Mouse (Mus musculus): Measurements from ENCODE around the gene Nt5m.

The Nt5m gene

DNA sequence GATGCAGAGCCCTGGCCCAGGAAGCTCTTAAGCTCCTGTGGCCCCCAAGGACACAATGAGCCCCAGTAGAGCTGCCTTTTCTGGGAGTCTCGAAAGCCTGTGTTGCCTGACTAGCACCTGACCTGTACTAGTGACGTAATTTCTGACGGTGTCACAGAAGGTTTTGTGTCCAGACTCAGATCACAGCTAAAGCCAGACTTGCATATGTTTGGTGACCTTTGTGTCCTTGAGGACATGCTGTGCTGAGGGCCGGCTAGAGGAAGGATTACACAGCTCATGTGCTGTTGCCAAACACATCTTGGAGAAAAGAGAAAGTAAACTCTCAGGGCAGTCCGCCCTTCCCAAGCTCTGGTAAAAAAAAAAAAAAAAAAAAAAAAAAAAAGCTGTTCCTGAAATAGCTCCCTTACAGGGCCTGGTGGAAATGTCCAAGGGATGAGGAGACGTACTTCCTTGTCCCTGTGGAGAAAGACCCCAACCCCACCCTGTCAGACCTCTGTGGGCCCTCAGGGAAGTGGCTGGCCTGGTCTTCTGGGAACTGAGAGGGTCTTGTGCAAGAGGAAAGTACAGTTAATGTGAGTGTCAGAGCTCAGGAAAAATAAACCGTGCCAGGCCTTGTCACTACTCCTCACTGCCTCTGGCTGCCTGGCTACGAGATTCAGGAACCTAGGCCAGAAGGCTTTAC is 62.9 kb downstream of the Nt5m start:
- DNase-seq (ENCODE audit: extremely low spot score): no peak

DNA sequence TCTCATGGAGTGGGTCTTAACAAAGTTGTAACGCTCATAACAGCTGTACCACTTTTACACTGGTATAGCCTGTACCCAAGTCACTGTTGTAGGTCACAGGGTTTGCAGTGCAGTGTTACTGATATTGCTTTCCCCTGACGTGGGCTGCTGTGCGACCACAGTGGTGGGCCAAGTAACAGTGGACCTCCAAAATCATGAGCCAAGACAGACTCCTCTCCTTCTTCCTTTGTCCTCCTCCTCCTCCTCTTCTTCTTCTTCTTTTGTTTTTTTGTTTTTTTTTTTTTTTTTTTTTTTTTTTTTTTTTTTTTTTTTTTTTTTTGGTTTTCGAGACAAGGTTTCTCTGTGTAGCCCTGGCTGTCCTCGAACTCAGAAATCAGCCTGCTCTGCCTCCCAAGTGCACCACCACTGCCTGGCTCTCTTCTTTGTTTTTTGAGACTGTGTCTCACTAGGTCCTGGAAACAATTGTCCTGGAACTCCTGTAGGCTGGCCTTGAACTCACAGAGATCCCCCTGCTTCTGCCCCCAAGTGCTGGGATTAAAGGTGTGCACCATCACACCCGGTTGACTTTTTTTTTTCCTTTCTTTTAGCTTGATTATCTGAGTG is 67.4 kb downstream of the Nt5m start:
- no peak for DNase-seq (ENCODE audit: extremely low spot score)

DNA sequence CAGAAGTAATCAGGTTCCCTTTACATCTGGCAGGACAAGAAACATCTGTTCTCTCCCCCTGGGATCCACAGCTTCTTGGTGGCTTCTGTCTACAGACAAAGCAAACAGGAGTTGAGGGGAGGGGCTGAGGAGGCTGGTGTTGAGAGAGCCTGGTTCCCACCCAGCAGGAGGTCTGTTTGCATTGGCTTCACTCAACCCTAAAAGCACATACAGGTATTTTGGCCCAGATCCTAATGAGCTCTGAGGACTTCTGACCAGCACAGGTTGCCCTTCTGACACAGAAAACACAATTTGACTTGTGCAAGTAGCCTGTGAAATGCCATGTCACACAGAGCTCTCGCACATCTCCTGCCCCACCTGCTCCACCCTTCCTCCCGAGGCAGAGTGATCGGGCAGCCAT is 69.2 kb downstream of the Nt5m start:
- no peak for DNase-seq (ENCODE audit: extremely low spot score)

DNA sequence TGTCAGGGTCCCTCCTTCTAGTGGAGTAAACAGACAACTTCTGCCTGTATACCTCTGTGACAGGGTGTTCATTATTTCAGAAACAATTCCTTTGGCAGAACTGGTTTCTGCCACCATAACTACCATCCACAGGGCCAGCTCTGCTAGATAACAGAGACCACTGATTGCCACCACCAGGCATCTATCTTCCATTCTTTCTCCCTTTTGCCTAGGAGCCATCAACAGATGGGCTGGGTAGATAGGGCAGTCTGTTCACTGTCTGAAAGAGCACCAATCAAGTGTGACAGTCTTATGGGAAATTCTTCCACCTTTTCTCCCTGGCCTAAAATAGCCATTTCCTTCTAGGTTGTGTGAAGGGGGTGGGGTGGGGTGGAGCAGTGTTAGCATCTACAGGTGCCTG is 71.3 kb downstream of the Nt5m start:
- DNase-seq (ENCODE audit: extremely low spot score): no peak

DNA sequence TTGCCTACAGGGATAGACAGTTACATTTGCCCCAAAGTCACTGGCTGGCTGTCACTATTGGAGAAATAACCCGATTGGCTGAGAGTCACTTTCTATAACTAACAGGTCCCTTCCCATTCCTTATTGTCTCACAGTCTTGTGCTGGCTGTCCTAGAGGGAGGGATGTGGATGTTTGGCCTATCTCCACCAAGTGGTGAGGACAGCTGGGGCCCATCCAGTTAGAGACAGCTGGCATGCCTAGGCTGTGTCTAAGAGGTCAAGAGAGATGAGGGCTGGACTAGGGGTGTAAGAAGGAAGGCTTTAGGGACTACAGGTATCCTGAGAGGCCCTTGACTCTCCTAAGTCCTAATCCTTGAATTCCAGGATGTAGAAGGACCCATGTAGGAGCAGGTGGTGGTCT is 72.3 kb downstream of the Nt5m start:
- DNase-seq (ENCODE audit: extremely low spot score): no peak

DNA sequence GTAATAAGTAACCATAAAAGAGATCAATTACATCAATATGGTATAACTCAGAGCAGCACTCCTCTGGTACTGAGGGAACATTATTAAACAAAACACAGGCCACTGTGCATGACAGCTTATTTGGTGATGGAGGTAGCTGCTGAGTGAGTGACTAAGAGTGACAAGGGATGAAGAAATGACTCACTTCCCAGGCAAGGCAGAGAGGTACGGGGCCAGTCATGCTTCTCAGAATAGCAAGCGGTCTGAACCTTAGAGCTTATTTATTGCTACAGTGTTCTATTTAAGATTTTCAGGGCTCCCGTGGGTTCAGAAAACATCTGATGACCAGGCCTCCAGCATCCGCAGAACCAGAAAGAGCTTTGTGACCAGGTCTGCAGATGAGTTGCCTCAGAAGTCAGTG is 74.5 kb downstream of the Nt5m start:
- DNase-seq (ENCODE audit: extremely low spot score): no peak

DNA sequence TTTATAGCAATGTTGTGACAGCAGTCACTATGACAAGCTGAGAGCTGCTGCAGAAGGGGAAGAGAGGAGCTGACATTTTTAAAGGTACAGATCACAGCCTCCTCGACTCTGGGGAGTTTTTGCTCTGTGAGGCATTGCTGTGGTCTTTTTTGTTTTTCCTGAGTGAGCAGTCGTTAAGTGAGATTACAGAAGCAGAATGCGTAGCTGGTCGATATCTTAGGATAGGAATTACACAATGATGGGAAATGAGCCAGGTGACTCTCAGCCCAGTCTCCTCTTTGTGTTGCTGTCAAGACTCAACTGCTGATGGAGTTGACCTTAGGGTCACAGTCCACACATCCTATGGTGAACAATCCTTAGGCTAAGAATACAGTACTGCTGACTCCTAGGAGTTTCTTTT is 78.8 kb downstream of the Nt5m start:
- DNase-seq (ENCODE audit: extremely low spot score): no peak

DNA sequence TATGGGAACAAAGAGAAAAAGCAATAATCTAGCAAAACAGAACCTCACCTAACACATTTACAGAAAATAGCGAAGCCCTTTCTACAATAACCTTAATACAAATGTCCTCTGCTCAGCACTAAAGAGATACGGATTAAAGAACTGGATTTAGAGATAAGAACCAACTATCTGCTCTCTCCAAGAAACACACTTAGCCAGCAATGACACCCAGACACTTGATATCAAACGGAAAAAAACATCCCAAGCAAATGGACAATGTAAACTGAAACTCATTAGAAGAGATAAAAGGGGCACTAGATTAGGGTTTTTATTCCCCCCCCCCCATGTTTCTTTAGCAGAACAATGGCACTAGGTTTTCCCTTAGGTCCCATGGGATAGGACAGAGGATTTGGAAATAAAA is 80.2 kb downstream of the Nt5m start:
- no peak for DNase-seq (ENCODE audit: extremely low spot score)

DNA sequence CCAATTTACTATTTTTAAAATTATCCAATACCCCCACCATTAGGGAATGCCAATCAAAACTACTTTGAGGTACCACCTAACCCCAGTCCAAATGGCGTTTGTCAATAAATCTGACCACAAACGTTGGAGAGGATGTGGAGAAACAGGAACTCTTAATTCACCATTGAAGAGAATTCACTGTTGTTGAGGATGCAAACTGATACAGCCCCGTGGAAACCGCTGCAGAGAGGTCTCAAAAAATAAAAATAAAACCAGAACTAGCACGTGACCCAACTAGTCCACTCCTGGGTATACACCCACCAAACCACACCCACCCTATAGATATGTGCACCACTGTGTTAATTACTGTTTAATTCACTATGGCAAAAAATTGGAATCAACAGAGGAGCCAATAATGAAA is 81.1 kb downstream of the Nt5m start:
- DNase-seq (ENCODE audit: extremely low spot score): no peak

DNA sequence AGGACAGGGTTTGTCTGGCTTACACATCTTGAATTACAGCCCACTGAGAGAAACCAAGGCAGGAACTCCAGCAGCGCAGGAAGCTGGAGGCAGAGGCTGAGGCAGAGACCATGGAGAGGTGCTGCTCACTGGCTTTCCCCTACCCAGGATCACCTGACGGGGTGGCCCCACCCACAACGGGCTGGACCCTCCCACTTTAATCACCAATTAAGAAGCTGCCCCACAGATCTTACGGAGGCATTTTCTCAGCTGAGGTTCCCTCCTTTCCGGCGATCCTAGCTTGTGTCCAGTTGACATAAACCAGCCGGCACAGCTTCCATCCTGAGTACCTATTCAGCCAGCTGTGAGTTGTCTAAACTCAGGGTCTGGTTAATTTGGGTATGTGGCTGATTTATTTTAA is 82.0 kb downstream of the Nt5m start:
- DNase-seq (ENCODE audit: extremely low spot score): no peak

DNA sequence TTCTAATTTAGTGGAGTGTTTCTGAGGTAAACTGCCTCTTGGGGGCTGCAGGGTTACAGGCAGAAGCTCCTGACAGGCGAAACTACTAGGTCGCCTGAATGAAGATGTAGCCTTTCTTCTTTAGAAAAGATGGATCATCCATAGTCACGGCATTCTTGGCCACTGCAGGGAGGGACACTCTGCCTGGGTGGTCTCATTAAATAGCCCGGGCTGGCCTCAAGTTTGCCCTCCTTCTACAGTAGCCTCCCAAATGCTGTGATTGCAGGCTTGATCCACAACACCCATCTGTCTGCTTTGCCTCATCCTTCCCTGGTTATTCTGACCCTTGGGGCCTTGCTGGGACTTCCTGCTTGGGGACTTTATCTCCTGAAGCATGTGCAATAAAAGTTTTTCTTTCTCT is 90.8 kb downstream of the Nt5m start:
- no peak for DNase-seq (ENCODE audit: extremely low spot score)

All from embryo, embryonic 9.5 days (tissue).